Mouse (Mus musculus): ENCODE results near the gene Nfam1. TPM values are rescaled to one million over a fixed set of nuclear protein-coding genes. Genes with fewer than 3 reads are reported as not detected.

Gene Nfam1
- total RNA-seq, 2 experiments from 2014 or later, result 3.2 to 4.5 TPM

GRCm38 (mm10) chr15:82960786-82961561 is 72.1 kb downstream of the Nfam1 start:
- DNase-seq, result peak; percentile 52

DNA sequence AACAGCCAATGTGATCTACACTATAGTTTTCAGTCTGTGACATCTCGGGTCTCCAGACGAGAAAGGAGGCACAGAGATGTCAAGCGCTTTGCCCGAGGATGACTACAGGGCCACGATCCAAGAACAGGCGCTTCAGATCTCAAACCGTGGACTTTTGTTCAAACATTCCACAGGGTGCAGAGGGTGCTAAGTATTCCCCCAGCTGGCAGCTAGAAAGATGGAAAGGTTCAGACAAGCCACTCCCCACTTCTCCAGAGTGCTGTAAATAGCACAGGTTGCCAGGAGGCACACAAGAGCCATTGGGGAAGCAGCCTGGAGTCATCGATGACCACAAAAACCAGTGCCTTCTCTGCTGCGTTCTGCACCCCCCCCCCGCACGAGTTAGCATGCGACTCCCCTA is 74.0 kb downstream of the Nfam1 start:
- no peak for DNase-seq

DNA sequence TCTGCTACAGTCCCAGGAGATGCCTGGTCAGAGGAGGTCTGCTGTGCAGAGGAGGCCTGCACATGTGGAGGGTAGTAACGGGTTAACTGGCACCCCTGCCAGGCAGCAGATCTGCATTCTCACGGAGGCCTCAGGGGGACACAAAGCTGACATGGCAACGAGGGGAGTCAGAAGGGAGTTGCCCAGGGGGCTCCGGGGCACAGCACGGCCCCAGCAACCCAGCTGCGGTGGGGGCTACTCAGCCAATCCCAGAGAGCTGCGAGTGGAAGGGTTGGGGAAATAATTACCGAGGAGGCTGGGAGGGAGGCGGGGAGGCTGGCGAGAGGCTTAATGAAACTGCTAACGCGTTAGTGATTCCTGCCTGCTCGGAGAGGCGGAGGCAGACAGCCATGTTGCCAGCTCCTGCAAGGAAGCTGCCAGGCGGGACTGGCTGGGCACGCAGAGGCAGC is 74.8 kb downstream of the Nfam1 start:
- DNase-seq, result no peak

DNA sequence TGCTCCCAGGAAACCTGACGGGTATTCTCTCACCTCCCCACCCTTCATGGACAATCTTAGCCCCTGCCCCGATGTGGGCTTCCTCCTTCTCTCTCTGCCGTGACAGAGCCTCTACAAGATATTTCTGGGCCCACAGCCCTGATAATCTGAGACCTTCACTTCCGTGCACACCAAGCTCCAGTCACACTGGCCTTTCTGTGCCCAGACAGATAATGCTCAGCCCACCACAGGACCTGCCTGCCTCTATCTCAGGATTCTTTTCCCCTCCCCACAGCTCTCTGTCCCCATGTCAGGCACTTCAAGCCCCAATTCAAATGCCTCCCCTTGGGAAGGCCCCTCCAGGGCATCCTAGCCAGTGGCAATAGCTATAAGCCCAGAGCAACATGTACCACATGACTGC is 76.4 kb downstream of the Nfam1 start:
- no peak for DNase-seq

GRCm38 (mm10) chr15:82956310-82956709 is 76.8 kb downstream of the Nfam1 start:
- no peak for DNase-seq

- DNase-seq, result no peak
These were observed 77.8 kb downstream of the Nfam1 start for GRCm38 (mm10) chr15:82955286-82955685.

- DNase-seq, result no peak
These were observed 79.1 kb downstream of the Nfam1 start for GRCm38 (mm10) chr15:82954034-82954433.

GRCm38 (mm10) chr15:82953096-82953495 is 80.0 kb downstream of the Nfam1 start:
- no peak for DNase-seq

GRCm38 (mm10) chr15:82952292-82952705 is 80.8 kb downstream of the Nfam1 start:
- no peak for DNase-seq

DNA sequence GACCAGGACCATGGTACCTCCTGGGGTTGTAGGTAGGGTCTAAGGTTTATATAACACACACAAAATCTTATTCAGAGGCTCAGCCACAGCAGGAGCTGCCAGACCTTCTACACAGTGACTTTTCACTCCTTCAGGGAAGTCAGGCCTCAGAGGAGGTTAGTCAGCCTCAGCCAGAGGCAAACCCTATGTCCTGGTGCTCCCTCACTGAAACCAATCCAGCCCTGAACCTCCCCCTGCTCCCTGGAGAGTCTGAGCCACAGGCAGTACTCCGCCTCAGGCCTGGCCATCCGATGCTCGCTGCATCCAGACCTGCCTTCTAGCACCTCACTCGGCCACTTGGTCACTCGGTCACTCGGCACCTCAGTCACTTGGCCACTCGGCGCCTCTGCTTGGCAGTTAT is 82.9 kb downstream of the Nfam1 start:
- DNase-seq, result peak; percentile 69

- DNase-seq, result no peak
These were observed 85.7 kb downstream of the Nfam1 start for GRCm38 (mm10) chr15:82947431-82947830.

GRCm38 (mm10) chr15:82944479-82945195 is 88.5 kb downstream of the Nfam1 start:
- DNase-seq, result no peak

Small RNA genes within 50 kb of the gene (microRNA-seq; reads per million reads assigned to microRNA genes)
- gene Mir3080, result 2.3 reads per million

Other genes starting within 250 kb of the Nfam1 start
- 100 to 1,000 TPM in 1 of 2 experiments, 10 to 100 TPM in 1; 75.9 to 190 TPM for gene Cyp2d26, start 239.0 kb downstream of the Nfam1 start, total RNA-seq (2021)
- gene Tcf20, start 45.4 kb downstream of the Nfam1 start, total RNA-seq (2021), result 10 to 100 TPM; 70.8 to 71.5 TPM
- 10 to 100 TPM; 71.2 to 89.2 TPM for gene Serhl, start 56.2 kb upstream of the Nfam1 start, total RNA-seq (2021)
- gene Rrp7a, start 89.5 kb upstream of the Nfam1 start, total RNA-seq (2021), result 10 to 100 TPM; 75.1 to 75.6 TPM
- gene Poldip3, start 116.1 kb upstream of the Nfam1 start, total RNA-seq (2021), result 10 to 100 TPM; 85.1 to 90.9 TPM
- 100 to 1,000 TPM; 176 to 199 TPM for gene Cyb5r3, start 139.3 kb upstream of the Nfam1 start, total RNA-seq (2021)
- gene A4galt, start 218.5 kb upstream of the Nfam1 start, total RNA-seq (2021), result 10 to 100 TPM; 12.3 to 12.8 TPM